7 mouse cellular contexts compared by ENCODE assay signal in genomic region chr7:19769434-19770374, GRCm38 (mm10). TPM values are rescaled to one million over a fixed set of nuclear protein-coding genes. Genes with fewer than 3 reads are reported as not detected.
DNase-seq lines count a peak whose midpoint lies in the region; ATAC-seq and TF ChIP-seq lines count a peak whose summit lies in the region.

No protein-coding gene starts in this region.

- peak overlapping the region; percentile 28 for H3K9ac ChIP-seq in forebrain, postnatal 0 days
- peak overlapping the region; percentile 28; the same call in 1 of the 2 replicates for H3K9ac ChIP-seq in liver, embryonic 13.5 days

- no peak for TF ChIP-seq CTCF in forebrain, postnatal 0 days (IDR thresholded peaks at IDR 0.05; ENCODE audit: low read depth)

- WGBS in forebrain, postnatal 0 days, result 13% methylated on average over 16 of the region's 16 CpGs
- WGBS in liver, embryonic 13.5 days (ENCODE audit: insufficient replicate concordance), result 11% methylated on average over 16 of the region's 16 CpGs

- H3K4me3 ChIP-seq in forebrain, postnatal 0 days (ENCODE audit: low read depth, low read length), result peak overlapping the region; percentile 29
- peak overlapping the region; percentile 47 for H3K4me3 ChIP-seq in liver, embryonic 13.5 days (replicated peaks)

- peak overlapping the region; percentile 55 for H3K4me2 ChIP-seq in forebrain, postnatal 0 days (ENCODE audit: low read depth)
- H3K4me2 ChIP-seq in liver, embryonic 13.5 days, result peak overlapping the region; percentile 65

- H3K36me3 ChIP-seq in forebrain, postnatal 0 days (ENCODE audit: insufficient read depth), result no peaks in the 10 kb centered on the region
- no peaks in the 10 kb centered on the region for H3K36me3 ChIP-seq in liver, embryonic 13.5 days

- peaks cover 27% of the 10 kb centered on the region for H3K27me3 ChIP-seq in forebrain, postnatal 0 days (ENCODE audit: insufficient read depth, low read length)
- peaks cover 54% of the 10 kb centered on the region for H3K27me3 ChIP-seq in liver, embryonic 13.5 days

- ATAC-seq in forebrain, postnatal 0 days, result peak; percentile 14; the same call in 1 of the 2 replicates
- ATAC-seq in liver, embryonic 13.5 days (ENCODE audit: low read depth), result 0 out of 2 replicates have a peak, but pooled peaks have one; percentile 18

- H3K9me3 ChIP-seq in forebrain, postnatal 0 days (ENCODE audit: low read length), result no peaks in the 10 kb centered on the region
- H3K9me3 ChIP-seq in liver, embryonic 13.5 days (replicated peaks), result no peaks in the 10 kb centered on the region

- no peak overlapping the region for H3K27ac ChIP-seq in forebrain, postnatal 0 days (ENCODE audit: low read depth, low read length)
- no peak overlapping the region for H3K27ac ChIP-seq in liver, embryonic 13.5 days

- DNase-seq in thymus, postnatal 0 days (ENCODE audit: low spot score), result peak; percentile 30
- no peak for DNase-seq in thymus, postnatal 10 days (ENCODE audit: low spot score in 2 of 2)
- DNase-seq in forebrain, postnatal 0 days, result no peak
- DNase-seq in liver, embryonic 13.5 days, result no peak
- DNase-seq in layer of hippocampus, adult 11-12 months (ENCODE audit: low spot score), result no peak
- DNase-seq in right cerebral cortex, adult 18-20 months, result no peak
- no peak for DNase-seq in MN1 (ENCODE audit: low spot score)

- H3K4me1 ChIP-seq in forebrain, postnatal 0 days (ENCODE audit: insufficient read depth), result peaks cover 6% of the 10 kb centered on the region; the same call in 1 of the 2 replicates
- peaks cover 21% of the 10 kb centered on the region for H3K4me1 ChIP-seq in liver, embryonic 13.5 days (replicated peaks)

RNA-seq across cellular contexts. Expression of gene Bcam, which starts 1.1 kb away (rescaled TPM):
- polyA plus RNA-seq in thymus, postnatal 0 days (2015; fragmentation: Nextera tagmentation; extraction: Ambion mirVana), result 29.7 and 30.9 TPM in 2 replicates
- total RNA-seq in forebrain, postnatal 0 days (2014; rRNA removed), result 12.2 and 19.5 TPM in 2 replicates
- 10.9 and 12.7 TPM in 2 replicates for polyA plus RNA-seq in forebrain, postnatal 0 days (2015; fragmentation: Nextera tagmentation; extraction: Ambion mirVana)
- 7.2 and 7.9 TPM in 2 replicates for polyA plus RNA-seq in liver, embryonic 13.5 days (2015; fragmentation: Nextera tagmentation; extraction: Ambion mirVana)

RNA-seq across cellular contexts. Expression of gene Nectin2, which starts 19.4 kb away (rescaled TPM):
- 7.0 and 7.1 TPM in 2 replicates for polyA plus RNA-seq in thymus, postnatal 0 days (2015; fragmentation: Nextera tagmentation; extraction: Ambion mirVana)
- 44.2 and 44.7 TPM in 2 replicates for total RNA-seq in forebrain, postnatal 0 days (2014; rRNA removed)
- polyA plus RNA-seq in forebrain, postnatal 0 days (2015; fragmentation: Nextera tagmentation; extraction: Ambion mirVana), result 47.2 and 48.7 TPM in 2 replicates
- polyA plus RNA-seq in liver, embryonic 13.5 days (2015; fragmentation: Nextera tagmentation; extraction: Ambion mirVana), result 17.9 and 18.2 TPM in 2 replicates

RNA-seq across cellular contexts. Expression of gene Cblc, which starts 26.9 kb away (rescaled TPM):
- polyA plus RNA-seq in thymus, postnatal 0 days (2015; fragmentation: Nextera tagmentation; extraction: Ambion mirVana), result 2.6 and 4.2 TPM in 2 replicates
- total RNA-seq in forebrain, postnatal 0 days (2014; rRNA removed), result 0.38 and 1.1 TPM in 2 replicates
- 0.67 and 0.84 TPM in 2 replicates for polyA plus RNA-seq in forebrain, postnatal 0 days (2015; fragmentation: Nextera tagmentation; extraction: Ambion mirVana)
- polyA plus RNA-seq in liver, embryonic 13.5 days (2015; fragmentation: Nextera tagmentation; extraction: Ambion mirVana), result 1.2 and 1.3 TPM in 2 replicates

RNA-seq across cellular contexts. Expression of gene Bcl3, which starts 52.9 kb away (rescaled TPM):
- polyA plus RNA-seq in thymus, postnatal 0 days (2015; fragmentation: Nextera tagmentation; extraction: Ambion mirVana), result 9.5 and 13.1 TPM in 2 replicates
- 0.43 and 0.77 TPM in 2 replicates for total RNA-seq in forebrain, postnatal 0 days (2014; rRNA removed)
- polyA plus RNA-seq in forebrain, postnatal 0 days (2015; fragmentation: Nextera tagmentation; extraction: Ambion mirVana), result 0.28 and 0.86 TPM in 2 replicates
- 3.0 and 3.9 TPM in 2 replicates for polyA plus RNA-seq in liver, embryonic 13.5 days (2015; fragmentation: Nextera tagmentation; extraction: Ambion mirVana)

RNA-seq across cellular contexts. Expression of gene Tomm40, which starts 54.5 kb away (rescaled TPM):
- polyA plus RNA-seq in thymus, postnatal 0 days (2015; fragmentation: Nextera tagmentation; extraction: Ambion mirVana), result 132 and 140 TPM in 2 replicates
- total RNA-seq in forebrain, postnatal 0 days (2014; rRNA removed), result 98.9 and 113 TPM in 2 replicates
- 146 and 147 TPM in 2 replicates for polyA plus RNA-seq in forebrain, postnatal 0 days (2015; fragmentation: Nextera tagmentation; extraction: Ambion mirVana)
- polyA plus RNA-seq in liver, embryonic 13.5 days (2015; fragmentation: Nextera tagmentation; extraction: Ambion mirVana), result 125 and 138 TPM in 2 replicates
